Mouse (Mus musculus) limb, embryonic 11.5 days (tissue): ENCODE measurements around the gene Kcnmb2. TPM values are rescaled to one million over a fixed set of nuclear protein-coding genes. Genes with fewer than 3 reads are reported as not detected.

Experiments used
- ATAC-seq: fragments of 200-750 bp; cut with Nextera tagmentation; 2 replicates; pipeline ENCODE4 v1.8.0; 2017; ENCODE audit warnings: low read depth; ENCODE audit not compliant: insufficient number of reproducible peaks, low FRiP score, low TSS enrichment
- DNase-seq: peaks from one replicate; pipeline ENCODE4 v3.0.0-alpha.2; 2015; ENCODE audit warnings: low spot score
- H3K27ac ChIP-seq: fragments of 300-500 bp; sonication (generic); replicated peaks from 2 replicates; pipeline ENCODE4 v1.5.1; 2014; ENCODE audit warnings: low read depth, mild to moderate bottlenecking, low read length
- H3K27me3 ChIP-seq: fragments of 300-500 bp; sonication (generic); 2 replicates; pipeline ENCODE4 v1.6.1; 2014; ENCODE audit warnings: mild to moderate bottlenecking, low read length, mixed read lengths; ENCODE audit not compliant: control insufficient read depth, insufficient read depth
- H3K36me3 ChIP-seq: fragments of 300-500 bp; sonication (generic); 2 replicates; pipeline ENCODE4 v1.6.1; 2014; ENCODE audit warnings: mild to moderate bottlenecking, low read length, moderate library complexity, mixed read lengths; ENCODE audit not compliant: control insufficient read depth, insufficient read depth
- H3K4me1 ChIP-seq: fragments of 300-500 bp; sonication (generic); 2 replicates; pipeline ENCODE4 v1.6.1; 2014; ENCODE audit warnings: low read length, mixed read lengths; ENCODE audit not compliant: control insufficient read depth, insufficient read depth
- H3K4me2 ChIP-seq: fragments of 300-500 bp; sonication (generic); 2 replicates; pipeline ENCODE4 v1.6.1; 2014; ENCODE audit warnings: low read depth, mild to moderate bottlenecking, moderate library complexity; ENCODE audit not compliant: severe bottlenecking
- H3K4me3 ChIP-seq: fragments of 300-500 bp; sonication (generic); 2 replicates; pipeline ENCODE4 v1.5.1; 2014; ENCODE audit warnings: low read depth, low read length
- H3K9ac ChIP-seq: fragments of 300-500 bp; sonication (generic); 2 replicates; pipeline ENCODE4 v1.6.1; 2014; ENCODE audit warnings: mild to moderate bottlenecking, low read length
- H3K9me3 ChIP-seq: fragments of 300-500 bp; sonication (generic); 2 replicates; pipeline ENCODE4 v1.6.1; 2016; ENCODE audit warnings: low read length; ENCODE audit not compliant: control insufficient read depth
- WGBS: fragments of 180-500 bp; shearing (Covaris S2); extraction: QIAGEN DNeasy Blood & Tissue Kit; methylation state at CpG from one replicate; pipeline ENCODE4 v1.1.7; 2014; 5-methylcytosine and 5-hydroxymethylcytosine counted together
- polyA plus RNA-seq: library from polyadenylated mRNA; unstranded; fragments of >200 nt; fragmentation: Nextera tagmentation; extraction: Ambion mirVana; gene quantifications from 2 replicates; pipeline ENCODE4 v1.2.1, GENCODE M21; 2014

The Kcnmb2 gene
- polyA plus RNA-seq, result 0.34 TPM in 1 of 2 replicates, not detected in the other

GRCm38 (mm10) chr3:31902504-31903330, at the start of gene Kcnmb2:
TSS of gene Kcnmb2 (plus strand) at chr3:31902507.
- 3% methylated on average over 22 of the region's 22 CpGs for WGBS
- no peak within 1 kb of the TSS for H3K27ac ChIP-seq

GRCm38 (mm10) chr3:31863522-31863921, 38.8 kb upstream of the Kcnmb2 start:
- Histone ChIP-seq H3K4me3 (no peak overlapping the region), H3K36me3 (no peaks in the 10 kb centered on the region), H3K27ac (no peak overlapping the region), H3K27me3 (no peaks in the 10 kb centered on the region), H3K4me2 (no peak overlapping the region), H3K9ac (no peak overlapping the region), H3K9me3 (no peaks in the 10 kb centered on the region), H3K4me1 (no peaks in the 10 kb centered on the region)
- ATAC-seq (no peak), DNase-seq (no peak)
- 86% methylated on average over 5 of the region's 5 CpGs for WGBS

More at GRCm38 (mm10) chr3:31902504-31903330, at the start of gene Kcnmb2:
- H3K36me3 ChIP-seq, result no peaks in the 10 kb centered on the region
- DNase-seq (peak; percentile 40), ATAC-seq (no peak)
- peak within 1 kb of the TSS; percentile 15 for H3K4me3 ChIP-seq
- peak within 1 kb of the TSS; percentile 39; the same call in 1 of the 2 replicates for H3K9ac ChIP-seq
- H3K4me1 ChIP-seq, result 0 out of 2 replicates have a peak, but pooled peaks cover 3% of the 10 kb centered on the region
- H3K27me3 ChIP-seq, result no peaks in the 10 kb centered on the region
- H3K4me2 ChIP-seq, result peak within 1 kb of the TSS; percentile 47
- no peaks in the 10 kb centered on the region for H3K9me3 ChIP-seq

GRCm38 (mm10) chr3:31864070-31864469, 38.2 kb upstream of the Kcnmb2 start:
- Histone ChIP-seq H3K4me1 (no peaks in the 10 kb centered on the region), H3K27me3 (no peaks in the 10 kb centered on the region), H3K36me3 (no peaks in the 10 kb centered on the region), H3K9me3 (no peaks in the 10 kb centered on the region), H3K4me3 (no peak overlapping the region), H3K27ac (no peak overlapping the region), H3K9ac (no peak overlapping the region), H3K4me2 (no peak overlapping the region)
- ATAC-seq, result no peak
- WGBS, result 82% methylated on average over 3 of the region's 3 CpGs
- DNase-seq, result no peak

GRCm38 (mm10) chr3:31871461-31871860, 30.8 kb upstream of the Kcnmb2 start:
- DNase-seq (no peak), ATAC-seq (no peak)
- no peak overlapping the region for H3K9ac ChIP-seq
- H3K36me3 ChIP-seq, result no peaks in the 10 kb centered on the region
- H3K4me1 ChIP-seq, result no peaks in the 10 kb centered on the region
- H3K9me3 ChIP-seq, result no peaks in the 10 kb centered on the region
- 92% methylated on average over 3 of the region's 3 CpGs for WGBS
- no peak overlapping the region for H3K4me2 ChIP-seq
- no peak overlapping the region for H3K27ac ChIP-seq
- no peak overlapping the region for H3K4me3 ChIP-seq
- no peaks in the 10 kb centered on the region for H3K27me3 ChIP-seq

GRCm38 (mm10) chr3:31882621-31883131, 19.6 kb upstream of the Kcnmb2 start:
- Histone ChIP-seq H3K27me3 (no peaks in the 10 kb centered on the region), H3K36me3 (no peaks in the 10 kb centered on the region), H3K4me3 (no peak overlapping the region), H3K9me3 (no peaks in the 10 kb centered on the region), H3K9ac (no peak overlapping the region), H3K4me1 (no peaks in the 10 kb centered on the region), H3K27ac (no peak overlapping the region), H3K4me2 (no peak overlapping the region)
- DNase-seq, result no peak
- no peak for ATAC-seq
- 86% methylated on average over 12 of the region's 12 CpGs for WGBS

GRCm38 (mm10) chr3:31892653-31893052, 9.7 kb upstream of the Kcnmb2 start:
- Histone ChIP-seq H3K27ac (no peak overlapping the region), H3K4me1 (no peaks in the 10 kb centered on the region), H3K27me3 (no peaks in the 10 kb centered on the region), H3K4me2 (no peak overlapping the region), H3K36me3 (no peaks in the 10 kb centered on the region), H3K9me3 (no peaks in the 10 kb centered on the region), H3K4me3 (no peak overlapping the region), H3K9ac (no peak overlapping the region)
- DNase-seq (no peak), ATAC-seq (no peak)
- 68% methylated on average over 2 of the region's 2 CpGs for WGBS

GRCm38 (mm10) chr3:31903506-31903905, 1.2 kb downstream of the Kcnmb2 start:
- H3K9ac ChIP-seq, result no peak overlapping the region
- no peaks in the 10 kb centered on the region for H3K27me3 ChIP-seq
- ATAC-seq, result no peak
- no peaks in the 10 kb centered on the region for H3K36me3 ChIP-seq
- H3K4me1 ChIP-seq, result 0 out of 2 replicates have a peak, but pooled peaks cover 3% of the 10 kb centered on the region
- peak; percentile 21 for DNase-seq
- 7% methylated on average over 9 of the region's 9 CpGs for WGBS
- no peak overlapping the region for H3K4me3 ChIP-seq
- H3K4me2 ChIP-seq, result no peak overlapping the region; the same call in 1 of the 2 replicates
- no peak overlapping the region for H3K27ac ChIP-seq
- no peaks in the 10 kb centered on the region for H3K9me3 ChIP-seq

GRCm38 (mm10) chr3:31904156-31904555, 1.8 kb downstream of the Kcnmb2 start:
- Histone ChIP-seq H3K9me3 (no peaks in the 10 kb centered on the region), H3K27me3 (no peaks in the 10 kb centered on the region), H3K27ac (no peak overlapping the region), H3K4me3 (no peak overlapping the region), H3K36me3 (no peaks in the 10 kb centered on the region), H3K4me2 (no peak overlapping the region), H3K4me1 (0 out of 2 replicates have a peak, but pooled peaks cover 3% of the 10 kb centered on the region), H3K9ac (no peak overlapping the region)
- no peak for ATAC-seq
- no peak for DNase-seq
- 53% methylated on average over 5 of the region's 5 CpGs for WGBS
